Mouse (Mus musculus): ENCODE data around the gene Txnl4b.

GRCm38 (mm10) chr8:109584293-109584692 is 18.6 kb downstream of the Txnl4b start:
- TF ChIP-seq BHLHE40 (IDR thresholded peaks at IDR 0.05; ENCODE audit: borderline replicate concordance, low read depth, low read length) (no peak), POLR2A (IDR thresholded peaks at IDR 0.05; ENCODE audit: control insufficient read depth in 1 of 2, insufficient read depth in 1 of 2, low read depth in 1 of 2, low read length in 2 of 2, poor library complexity in 1 of 2) (no peak), EP300 (IDR thresholded peaks at IDR 0.05; ENCODE audit: low read depth in 1 of 2, low read length in 2 of 2) (no peak), TAL1 (IDR thresholded peaks at IDR 0.05; ENCODE audit: low read length) (no peak), KAT2A (conservative IDR thresholded peaks at IDR 0.05; ENCODE audit: low read depth, low read length) (no peak), CTCF (IDR thresholded peaks at IDR 0.05 in 2 of 3, conservative IDR thresholded peaks at IDR 0.05 in 1 of 3; ENCODE audit: control insufficient read depth in 1 of 3, insufficient read depth in 1 of 3, low read depth in 2 of 3, low read length in 3 of 3, poor library complexity in 1 of 3, severe bottlenecking in 1 of 3) (no peak), TCF12 (IDR thresholded peaks at IDR 0.05; ENCODE audit: low read depth, low read length) (no peak), SMC3 (IDR thresholded peaks at IDR 0.05; ENCODE audit: low read depth, low read length) (no peak), SIN3A (IDR thresholded peaks at IDR 0.05; ENCODE audit: low read length) (no peak), TBP (IDR thresholded peaks at IDR 0.05; ENCODE audit: low read depth, low read length) (no peak), USF1 (IDR thresholded peaks at IDR 0.05; ENCODE audit: low read depth, low read length) (no peak)

Measured in MEL (cell line).